Mouse (Mus musculus) small intestine, adult 2 months (tissue): ENCODE results near the gene Nol11.

ENCODE experiments used
- CTCF ChIP-seq: fragments of 200-500 bp; IDR thresholded peaks from 2 replicates; pipeline ENCODE4 v1.5.1; 2012; ENCODE audit warnings: low read depth, mild to moderate bottlenecking, control low read depth, inconsistent platforms, low read length, moderate library complexity, mixed read lengths; ENCODE audit not compliant: insufficient replicate concordance, insufficient read length; ENCODE audit errors: extremely low read depth
- POLR2A ChIP-seq: fragments of 200-500 bp; IDR thresholded peaks from 2 replicates; pipeline ENCODE4 v1.6.1; 2012; ENCODE audit warnings: low read depth, mild to moderate bottlenecking, control low read depth, inconsistent platforms, low read length, moderate library complexity

DNA sequence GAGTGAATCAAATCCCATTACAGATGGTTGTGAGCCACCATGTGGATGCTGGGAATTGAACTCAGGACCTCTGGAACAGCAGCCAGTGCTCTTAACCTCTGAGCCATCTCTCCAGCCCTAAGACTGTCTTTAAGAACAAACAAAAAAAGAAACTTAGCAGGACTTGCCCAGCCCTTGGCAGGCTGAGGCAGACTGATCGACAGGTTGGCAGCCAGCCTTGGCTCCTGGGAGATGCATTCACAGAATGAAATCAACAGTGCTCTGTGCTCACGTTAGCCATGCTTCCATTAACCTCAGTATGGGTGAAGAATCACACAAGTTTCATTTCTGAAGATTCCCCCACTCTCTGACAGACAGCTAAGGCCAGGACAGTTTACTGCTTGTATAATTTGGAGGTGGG is 1.2 kb upstream of the Nol11 start:
- no peak for TF ChIP-seq POLR2A
- no peak for TF ChIP-seq CTCF
